Mouse (Mus musculus) liver, adult 2 months (tissue): ENCODE data around the gene Ifnb1.
"Not testable (repeated sequence)": the region's sequence is repeated elsewhere in the genome, so short reads cannot be mapped to it uniquely, and the experiment has no call there.

Experiments
- CTCF ChIP-seq: fragments of 200-500 bp; IDR thresholded peaks from 2 replicates; pipeline ENCODE4 v1.5.1; 2011; ENCODE audit warnings: low read depth, low read length, control low read depth
- POLR2A ChIP-seq: fragments of 200-500 bp; IDR thresholded peaks from 2 replicates; pipeline ENCODE4 v1.6.1; 2011; ENCODE audit warnings: low read length, control low read depth; ENCODE audit not compliant: insufficient read depth; ENCODE audit errors: extremely low read depth

- TF ChIP-seq POLR2A, CTCF: not testable (repeated sequence)
Observed at GRCm38 (mm10) chr4:88558145-88558544, 35.6 kb upstream of the Ifnb1 start, which contains the start of gene Ifna15.
